Mouse (Mus musculus): ENCODE data around the gene Ankrd12.
"Not testable (repeated sequence)": the region's sequence is repeated elsewhere in the genome, so short reads cannot be mapped to it uniquely, and the experiment has no call there.

Ankrd12 gene

GRCm38 (mm10) chr17:66084486-66084885 is 7.6 kb upstream of the Ankrd12 start:
- no peak for DNase-seq (ENCODE audit: low spot score in 2 of 2)

GRCm38 (mm10) chr17:66077437-66077850 is 555 bp upstream of the Ankrd12 start:
- no peak for DNase-seq (ENCODE audit: low spot score in 2 of 2)

- peak in 1 of 2 experiments; percentile 37 for DNase-seq (ENCODE audit: low spot score in 2 of 2)
Observed at GRCm38 (mm10) chr17:66076174-66076927, 538 bp downstream of the Ankrd12 start.

- peak in 1 of 2 experiments; percentile 17 for DNase-seq (ENCODE audit: low spot score in 2 of 2)
Observed at GRCm38 (mm10) chr17:66075827-66076173, 1.1 kb downstream of the Ankrd12 start.

- DNase-seq (ENCODE audit: low spot score in 2 of 2) = no peak
Observed at GRCm38 (mm10) chr17:66073971-66074370, 2.9 kb downstream of the Ankrd12 start.

- not testable (repeated sequence) for DNase-seq (ENCODE audit: low spot score in 2 of 2)
Observed at GRCm38 (mm10) chr17:66069036-66069435, 7.9 kb downstream of the Ankrd12 start.

GRCm38 (mm10) chr17:66065115-66065514 is 11.8 kb downstream of the Ankrd12 start:
- no peak for DNase-seq (ENCODE audit: low spot score in 2 of 2)

GRCm38 (mm10) chr17:66061241-66061938 is 15.5 kb downstream of the Ankrd12 start:
- no peak for DNase-seq (ENCODE audit: low spot score in 2 of 2)

- no peak for DNase-seq (ENCODE audit: low spot score in 2 of 2)
Observed at GRCm38 (mm10) chr17:66058160-66058559, 18.7 kb downstream of the Ankrd12 start.

GRCm38 (mm10) chr17:66057145-66057544 is 19.7 kb downstream of the Ankrd12 start:
- no peak for DNase-seq (ENCODE audit: low spot score in 2 of 2)

- DNase-seq (ENCODE audit: low spot score in 2 of 2) = no peak
Observed at GRCm38 (mm10) chr17:66053349-66053748, 23.5 kb downstream of the Ankrd12 start.

GRCm38 (mm10) chr17:66048795-66049194 is 28.1 kb downstream of the Ankrd12 start:
- no peak for DNase-seq (ENCODE audit: low spot score in 2 of 2)

GRCm38 (mm10) chr17:66048199-66048598 is 28.7 kb downstream of the Ankrd12 start:
- DNase-seq (ENCODE audit: low spot score in 2 of 2) = no peak

GRCm38 (mm10) chr17:66043679-66044078 is 33.2 kb downstream of the Ankrd12 start:
- DNase-seq (ENCODE audit: low spot score in 2 of 2) = not testable (repeated sequence)

- DNase-seq (ENCODE audit: low spot score in 2 of 2) = no peak
Observed at GRCm38 (mm10) chr17:66041020-66041419, 35.9 kb downstream of the Ankrd12 start.

- DNase-seq (ENCODE audit: low spot score in 2 of 2) = no peak
Observed at GRCm38 (mm10) chr17:66033239-66033638, 43.6 kb downstream of the Ankrd12 start.

- no peak for DNase-seq (ENCODE audit: low spot score in 2 of 2)
Observed at GRCm38 (mm10) chr17:66031991-66032390, 44.9 kb downstream of the Ankrd12 start.

GRCm38 (mm10) chr17:66024211-66024610 is 52.7 kb downstream of the Ankrd12 start:
- DNase-seq (ENCODE audit: low spot score in 2 of 2) = no peak

GRCm38 (mm10) chr17:66011790-66012189 is 65.1 kb downstream of the Ankrd12 start:
- DNase-seq (ENCODE audit: low spot score in 2 of 2) = no peak

- peak in 1 of 2 experiments; percentile 3 for DNase-seq (ENCODE audit: low spot score in 2 of 2)
Observed at GRCm38 (mm10) chr17:66007892-66008291, 69.0 kb downstream of the Ankrd12 start.

GRCm38 (mm10) chr17:66007473-66007872 is 69.4 kb downstream of the Ankrd12 start:
- DNase-seq (ENCODE audit: low spot score in 2 of 2) = no peak

- no peak for DNase-seq (ENCODE audit: low spot score in 2 of 2)
Observed at GRCm38 (mm10) chr17:65988151-65988820, 88.6 kb downstream of the Ankrd12 start.

GRCm38 (mm10) chr17:65976720-65977119 is 100.2 kb downstream of the Ankrd12 start:
- DNase-seq (ENCODE audit: low spot score in 2 of 2) = not testable (repeated sequence)
